Mouse (Mus musculus) retina, postnatal 7 days (tissue): ENCODE data around the gene Fbxo47.

Experiments
- DNase-seq: peaks from one replicate; pipeline ENCODE4 v3.0.0-alpha.2; 2012; ENCODE audit warnings: low read depth, low spot score

The Fbxo47 gene

DNA sequence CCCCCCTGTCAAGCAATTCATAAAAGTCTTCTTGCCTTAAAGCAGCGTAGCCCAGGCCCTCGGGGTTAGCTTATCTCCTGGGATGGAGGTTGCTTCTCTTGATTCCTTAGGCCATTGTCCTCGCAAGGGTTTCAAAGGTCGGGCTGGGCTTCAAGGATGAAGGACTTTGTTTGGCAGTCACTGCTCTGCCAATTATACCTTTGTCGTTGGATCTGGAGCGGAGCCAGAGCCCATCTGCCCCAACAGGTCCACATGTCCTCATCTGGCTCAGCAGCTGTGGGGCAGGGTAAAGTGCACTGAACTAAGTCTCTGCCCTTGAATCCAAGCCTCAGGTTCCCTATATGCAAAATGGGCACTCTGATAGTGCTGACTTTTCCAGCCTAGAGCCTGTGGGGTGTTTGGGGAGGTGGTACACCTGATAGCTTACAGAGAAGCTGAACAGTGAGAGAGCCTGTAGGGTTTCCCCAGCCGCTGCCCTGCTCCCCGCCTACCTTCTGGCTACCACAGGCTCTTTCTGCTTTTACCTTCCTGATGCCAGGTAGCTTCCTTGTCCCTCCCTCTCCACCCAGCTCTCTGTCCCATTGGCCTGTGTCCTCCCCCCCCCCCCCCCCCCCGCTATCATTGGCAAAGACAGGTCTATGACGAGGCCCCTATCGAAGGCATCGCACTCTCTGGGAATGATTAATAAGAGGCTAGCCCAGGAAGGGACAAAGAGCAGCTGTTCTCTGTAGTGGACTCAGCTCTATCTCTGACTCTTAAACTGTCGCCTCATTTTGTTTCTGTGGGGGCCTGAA, 72.2 kb downstream of the Fbxo47 start:
- DNase-seq = no peak

DNA sequence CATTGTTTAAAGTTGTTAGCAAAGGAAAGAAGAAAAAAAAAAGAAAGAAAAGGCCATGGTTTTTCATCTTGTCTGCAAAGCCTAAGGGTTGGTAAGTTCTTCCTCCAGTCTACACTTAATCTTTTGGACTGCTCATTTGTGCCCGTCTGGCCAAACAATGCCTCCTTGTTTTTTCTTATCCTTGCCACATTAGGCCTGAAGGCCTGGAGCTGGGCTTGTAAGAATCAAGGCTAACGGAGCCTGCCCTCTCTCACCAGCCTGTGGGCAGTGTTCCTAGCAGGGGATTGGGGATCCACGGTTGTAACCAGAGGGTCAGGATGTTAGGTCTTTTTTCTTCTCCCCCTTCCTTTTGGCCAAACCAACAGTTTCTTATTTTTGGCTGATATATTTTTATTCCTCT, 73.0 kb downstream of the Fbxo47 start:
- DNase-seq = no peak

DNA sequence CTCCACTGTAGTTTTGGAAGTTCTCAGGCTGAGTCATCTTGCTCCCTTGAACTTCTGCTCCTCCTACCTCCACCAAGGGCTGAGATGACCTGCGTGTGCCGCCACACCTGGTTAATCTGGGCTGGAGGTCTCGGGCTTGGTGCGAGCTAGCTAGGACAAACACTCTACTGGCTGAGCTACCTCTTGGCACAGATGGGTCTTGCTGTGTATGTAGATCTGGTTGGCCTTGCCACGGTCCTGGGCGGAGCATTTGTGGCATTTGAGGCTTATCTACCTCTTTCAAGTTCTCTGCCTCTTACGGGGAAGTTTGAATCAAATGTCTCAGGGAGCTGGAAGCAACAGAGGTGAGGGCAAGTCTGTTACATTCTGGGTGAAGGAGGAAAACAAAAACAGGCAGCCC, 73.6 kb downstream of the Fbxo47 start:
- DNase-seq = no peak

DNA sequence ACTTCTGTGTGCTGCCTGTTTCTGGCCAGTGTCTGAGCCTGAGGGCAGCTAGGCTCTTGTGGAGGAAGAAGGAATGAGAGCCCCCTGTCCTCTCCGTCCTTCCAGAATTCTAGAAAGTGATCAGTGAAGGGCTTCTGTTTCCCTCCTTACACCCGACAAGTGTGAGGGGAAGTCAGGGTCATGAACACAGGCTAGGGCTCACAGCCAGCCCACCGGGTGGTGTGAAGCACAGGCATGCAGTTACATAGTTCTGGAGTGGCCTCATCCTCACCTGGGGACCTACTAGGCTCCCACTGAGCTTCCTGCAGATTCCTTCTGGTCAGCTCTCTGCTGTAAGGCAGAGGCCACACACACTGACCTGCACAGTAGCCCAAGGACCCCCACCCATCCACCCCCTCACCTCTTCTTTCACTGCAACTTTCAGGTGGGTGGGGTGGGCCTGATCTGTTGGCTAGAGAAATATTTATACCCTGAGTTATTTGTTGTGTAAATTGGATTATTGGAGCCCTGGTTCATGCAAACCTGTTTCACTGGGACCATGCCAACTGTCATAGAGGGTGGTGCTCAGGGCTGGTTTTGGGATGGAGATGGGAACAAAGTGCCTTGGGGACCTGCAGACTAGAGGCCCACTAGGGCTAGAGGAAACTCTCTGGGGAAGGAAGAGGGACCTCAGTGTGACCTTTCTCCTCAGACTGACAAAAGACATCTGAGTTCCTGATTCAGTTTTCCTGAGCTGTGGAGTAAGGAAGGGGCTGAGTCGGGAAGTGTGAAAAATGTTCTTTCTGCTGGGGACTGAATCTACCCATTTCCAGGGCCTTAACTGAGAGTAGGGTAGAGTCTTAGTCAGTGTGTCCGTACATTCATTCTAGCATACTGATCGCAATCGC, 74.5 kb downstream of the Fbxo47 start:
- no peak for DNase-seq

DNA sequence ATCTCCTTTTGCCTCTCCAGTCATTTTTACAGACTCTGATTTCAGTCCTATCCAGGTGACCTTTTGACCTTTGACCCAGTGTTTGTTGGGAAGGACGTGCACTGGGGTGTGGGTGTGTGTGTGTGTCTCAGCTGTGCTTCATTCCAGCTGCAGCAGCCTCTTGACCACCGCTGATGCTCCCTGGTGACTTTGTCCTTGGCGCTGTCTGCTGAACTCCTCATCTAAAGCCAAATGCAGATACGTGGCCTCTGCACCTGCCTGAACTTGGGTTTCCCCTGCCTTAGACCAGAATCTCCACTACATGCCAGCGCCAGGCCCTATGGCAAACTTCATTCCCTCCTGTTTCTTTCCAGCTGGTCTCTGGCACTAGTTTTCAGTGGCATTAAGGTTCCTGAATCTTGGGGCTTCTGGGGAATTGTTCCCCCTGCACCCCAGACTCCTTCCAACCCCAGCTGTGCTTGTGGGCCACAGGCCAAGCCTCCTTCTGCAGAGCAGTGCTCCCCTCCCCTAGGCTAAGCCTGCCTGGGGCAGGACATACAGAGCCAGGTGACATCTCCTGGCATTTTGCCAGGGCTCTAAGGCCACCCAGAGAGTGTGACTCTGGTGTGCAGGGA, 75.2 kb downstream of the Fbxo47 start:
- no peak for DNase-seq

DNA sequence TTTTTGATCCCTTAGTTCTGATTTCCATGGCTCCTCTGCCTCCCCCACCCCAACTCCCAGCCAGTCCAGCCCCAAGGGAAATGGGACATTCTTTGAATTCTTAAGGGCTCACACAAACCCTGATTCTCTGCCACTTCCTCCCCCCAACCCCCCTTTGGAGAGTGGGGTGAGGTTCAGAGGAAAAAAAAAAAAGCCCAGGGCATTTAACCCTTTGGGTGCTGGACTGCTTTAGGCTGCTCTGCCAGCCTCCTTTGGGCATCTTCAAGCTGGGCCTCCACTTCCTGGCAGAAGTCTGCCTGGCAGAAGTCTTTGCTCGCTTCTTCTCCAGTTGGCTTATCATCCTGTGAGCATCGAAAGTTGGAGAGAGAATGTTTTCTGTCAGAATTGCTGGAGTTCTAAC, 75.9 kb downstream of the Fbxo47 start:
- no peak for DNase-seq

DNA sequence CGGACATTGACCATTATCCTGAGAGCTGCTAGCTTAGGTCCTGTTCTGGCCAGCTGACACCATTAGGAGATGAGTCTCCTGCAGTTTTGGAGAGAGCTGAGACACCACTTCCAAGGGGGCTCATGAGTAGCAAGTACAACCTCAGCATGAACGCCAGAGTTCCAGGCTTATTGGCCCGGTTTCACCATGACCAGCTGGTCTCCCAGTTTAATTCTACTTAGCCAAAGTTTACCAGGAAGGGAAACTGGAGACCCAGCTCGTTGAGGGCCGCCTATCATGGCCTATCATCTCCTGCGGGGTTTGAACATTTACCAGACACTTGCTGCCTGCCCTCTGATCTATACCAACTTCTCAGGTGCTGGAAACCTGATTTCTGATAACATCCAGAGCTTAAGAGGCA, 76.3 kb downstream of the Fbxo47 start:
- no peak for DNase-seq

DNA sequence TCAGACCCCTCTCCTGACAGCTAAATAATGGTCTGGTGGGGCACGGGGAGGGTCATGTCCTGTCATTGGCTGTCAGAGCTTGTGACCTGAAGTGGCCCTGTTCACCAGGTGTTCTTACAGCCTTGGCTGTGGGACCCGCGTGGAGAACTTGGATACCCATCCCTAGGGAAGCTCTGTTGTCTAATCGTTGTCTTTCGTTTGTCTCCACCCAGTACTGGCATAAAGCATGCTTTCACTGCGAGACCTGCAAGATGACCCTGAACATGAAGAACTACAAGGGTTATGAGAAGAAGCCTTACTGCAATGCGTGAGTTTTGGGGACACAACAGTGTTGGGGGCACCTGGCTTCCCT, 77.4 kb downstream of the Fbxo47 start:
- no peak for DNase-seq

DNA sequence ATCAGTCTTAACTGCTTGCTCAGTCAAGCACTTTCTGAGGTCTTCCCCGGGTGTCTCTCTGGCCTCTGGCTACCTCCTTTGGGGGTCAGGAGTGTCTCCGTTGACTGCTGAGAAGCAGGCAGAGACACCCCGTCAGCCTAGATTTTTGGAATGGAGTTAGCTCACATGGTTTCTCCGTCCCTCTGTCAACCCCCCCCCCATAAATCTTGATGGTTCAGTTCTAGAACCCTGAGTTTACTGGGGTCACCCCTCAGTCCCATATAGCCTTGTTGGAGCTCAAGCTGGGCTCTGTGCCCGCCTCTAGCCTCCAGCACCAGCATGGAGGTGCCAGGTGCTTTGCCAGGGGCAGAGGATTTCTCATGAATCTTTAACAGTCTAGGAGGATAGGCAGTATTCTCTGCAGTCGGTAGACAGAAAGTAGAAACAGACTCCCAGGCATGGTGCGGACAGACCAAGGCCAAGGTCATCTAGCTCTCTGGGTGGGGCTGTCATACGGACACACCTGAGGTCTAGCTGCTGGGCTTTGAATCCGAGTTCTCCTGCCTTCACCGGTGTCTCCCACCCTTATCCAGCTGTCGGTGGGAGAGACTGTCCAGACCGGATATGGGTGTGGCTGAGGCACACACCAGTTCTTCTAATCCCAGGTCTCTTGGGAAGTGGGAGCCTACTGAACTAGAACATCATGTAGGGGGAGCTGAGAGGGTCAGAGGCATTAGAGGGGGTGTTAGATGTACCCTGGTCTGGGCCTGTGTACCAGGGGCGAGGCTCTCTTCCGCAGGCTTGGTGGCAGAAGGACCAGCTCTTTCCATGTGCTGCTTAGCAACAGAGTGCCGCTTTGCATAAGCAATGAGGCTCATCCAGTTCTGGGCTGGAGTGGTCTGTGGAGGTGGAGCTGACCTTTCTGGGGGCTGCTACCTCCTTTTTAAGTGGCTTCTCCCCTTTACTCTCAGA, 78.0 kb downstream of the Fbxo47 start:
- DNase-seq = no peak

DNA sequence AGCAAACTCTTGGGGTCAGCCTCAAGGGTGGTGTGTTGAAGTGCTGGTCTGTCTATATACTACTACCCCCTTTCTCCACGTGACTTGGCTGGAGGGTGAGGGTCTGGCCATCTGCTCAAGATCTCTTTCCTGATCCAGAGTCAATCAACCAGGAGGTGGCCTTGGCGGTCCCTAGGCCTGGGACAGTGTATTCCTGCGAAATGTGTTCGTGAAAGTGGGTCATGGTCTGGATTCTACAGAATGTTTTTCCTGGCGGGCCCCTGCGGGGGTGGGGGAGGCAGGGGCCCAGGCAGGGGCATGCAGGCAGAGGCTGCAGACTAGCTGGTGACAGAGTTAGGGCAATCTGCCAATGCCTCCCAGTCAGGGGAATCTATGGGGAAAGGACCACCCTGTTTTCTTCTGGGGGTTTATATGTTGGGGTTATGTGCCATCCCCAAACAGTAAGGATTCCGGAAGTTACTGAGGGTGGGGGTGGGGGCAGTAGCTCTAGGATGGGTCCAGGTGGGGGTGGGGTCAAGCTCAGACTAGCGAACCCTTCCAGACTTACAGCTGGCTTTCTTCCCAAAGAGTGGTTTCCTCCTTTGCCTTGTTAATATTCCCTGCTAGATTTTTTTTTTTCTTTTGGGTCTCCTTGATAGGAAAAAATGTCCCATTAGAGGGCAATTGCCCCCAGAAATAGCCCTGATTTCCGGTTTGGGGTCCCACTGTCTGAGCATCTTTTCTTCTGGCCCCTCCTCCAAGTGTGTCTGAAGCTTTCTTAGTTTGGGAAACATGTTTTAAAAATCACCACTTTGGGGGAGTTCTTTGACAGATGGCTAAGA, 78.9 kb downstream of the Fbxo47 start:
- DNase-seq = no peak

DNA sequence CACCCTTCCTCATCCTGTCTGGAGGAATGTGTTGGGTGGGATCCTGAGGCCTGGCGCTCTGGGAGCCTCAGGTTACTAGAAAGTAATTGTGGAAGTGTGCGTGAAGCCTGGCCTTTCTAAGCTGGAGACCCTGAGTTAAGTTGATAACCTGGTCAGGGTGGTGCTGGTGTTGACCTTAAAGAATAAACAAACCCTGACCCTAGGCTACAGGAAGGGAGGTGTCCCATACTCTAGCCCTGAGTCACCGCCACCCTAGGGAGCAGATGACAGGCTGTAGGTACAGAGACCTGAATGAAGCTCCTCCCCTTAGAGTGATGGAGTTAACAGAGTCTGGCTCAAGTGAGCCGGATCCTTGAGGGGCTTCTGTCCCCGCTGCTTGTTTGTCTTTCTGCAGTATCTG, 80.1 kb downstream of the Fbxo47 start:
- DNase-seq = no peak
